Mouse (Mus musculus) embryo, embryonic 10.5 days (tissue): ENCODE results near the gene Pmpca.

Experiments
- DNase-seq: peaks from one replicate; pipeline ENCODE4 v3.0.0-alpha.2; 2015; ENCODE audit warnings: low spot score

The Pmpca gene

DNA sequence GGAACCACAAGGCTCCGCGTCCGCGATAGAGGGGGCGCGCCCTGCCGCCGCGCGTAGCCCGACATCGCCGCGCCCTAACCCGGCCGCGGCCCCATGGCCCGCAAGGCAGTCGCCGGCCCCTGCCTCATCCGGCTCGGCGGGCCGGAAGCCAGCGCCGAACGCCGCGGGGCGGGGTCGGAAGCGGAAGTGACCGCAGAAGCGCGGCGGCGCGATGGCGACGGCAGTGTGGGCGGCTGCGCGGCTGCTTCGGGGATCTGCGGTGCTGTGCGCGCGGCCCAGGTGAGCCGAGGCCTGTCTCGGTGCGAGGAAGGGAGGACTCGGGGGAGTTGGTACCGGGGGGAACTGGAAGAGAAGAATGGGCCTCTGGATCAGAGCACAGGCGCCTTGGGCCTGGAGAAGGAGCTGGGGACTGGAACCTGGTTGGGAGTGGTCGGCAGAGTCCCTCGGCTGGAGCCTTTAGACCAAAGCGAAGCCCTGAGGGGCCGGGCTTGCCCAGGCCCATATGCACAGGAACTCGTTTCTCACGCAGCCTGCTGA, at the start of gene Pmpca, which contains the start of gene Entr1:
Gene Pmpca (plus strand): TSS at position 186 of the 537 bp plus-strand sequence.
Gene Entr1 (minus strand): TSS at position 163 of the 537 bp plus-strand sequence.
- DNase-seq: peak; percentile 88

DNA sequence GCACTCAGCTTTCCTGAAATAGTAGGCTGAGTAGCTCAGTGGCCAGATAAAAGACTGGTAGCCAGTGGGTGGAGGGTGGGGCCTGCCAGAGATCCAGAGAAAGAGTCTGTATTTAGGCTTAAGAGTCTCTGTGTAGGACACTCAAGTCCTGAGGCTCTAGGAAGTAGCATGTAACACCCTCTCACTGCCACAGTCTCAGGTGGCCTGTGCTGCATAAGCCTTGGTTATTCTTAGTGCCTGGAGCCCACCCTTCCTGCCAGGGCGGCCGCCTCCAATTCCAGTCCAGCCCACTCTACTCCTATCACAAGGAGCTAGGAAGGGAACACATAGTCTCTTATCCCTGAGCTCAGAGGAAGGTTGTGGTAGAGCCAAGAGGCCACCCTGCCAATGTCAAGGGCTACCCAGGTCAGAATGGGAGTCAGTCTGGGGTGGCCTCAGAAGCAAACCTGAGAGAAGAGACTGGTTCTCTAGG, 47.6 kb upstream of the Pmpca start:
- no peak for DNase-seq

DNA sequence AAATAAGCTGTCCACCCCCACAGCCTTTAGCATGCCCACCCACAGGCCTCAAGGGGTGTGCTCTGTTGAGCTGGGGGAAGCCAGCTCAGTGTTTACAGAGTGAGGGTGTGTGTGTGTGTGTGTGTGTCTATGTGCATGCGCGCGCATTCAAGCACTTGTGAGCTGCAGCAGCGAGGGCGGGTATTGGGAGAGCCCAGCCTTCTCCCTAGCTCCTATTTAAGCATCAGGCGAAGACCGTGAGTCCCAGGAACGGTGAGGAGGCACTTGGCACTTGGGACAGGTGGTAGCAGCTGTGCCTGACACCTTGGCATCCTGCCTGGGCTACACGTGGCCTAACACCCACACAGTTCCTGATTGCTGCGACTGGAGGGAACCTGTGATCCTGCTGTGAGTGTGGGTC, 47.1 kb upstream of the Pmpca start:
- no peak for DNase-seq

DNA sequence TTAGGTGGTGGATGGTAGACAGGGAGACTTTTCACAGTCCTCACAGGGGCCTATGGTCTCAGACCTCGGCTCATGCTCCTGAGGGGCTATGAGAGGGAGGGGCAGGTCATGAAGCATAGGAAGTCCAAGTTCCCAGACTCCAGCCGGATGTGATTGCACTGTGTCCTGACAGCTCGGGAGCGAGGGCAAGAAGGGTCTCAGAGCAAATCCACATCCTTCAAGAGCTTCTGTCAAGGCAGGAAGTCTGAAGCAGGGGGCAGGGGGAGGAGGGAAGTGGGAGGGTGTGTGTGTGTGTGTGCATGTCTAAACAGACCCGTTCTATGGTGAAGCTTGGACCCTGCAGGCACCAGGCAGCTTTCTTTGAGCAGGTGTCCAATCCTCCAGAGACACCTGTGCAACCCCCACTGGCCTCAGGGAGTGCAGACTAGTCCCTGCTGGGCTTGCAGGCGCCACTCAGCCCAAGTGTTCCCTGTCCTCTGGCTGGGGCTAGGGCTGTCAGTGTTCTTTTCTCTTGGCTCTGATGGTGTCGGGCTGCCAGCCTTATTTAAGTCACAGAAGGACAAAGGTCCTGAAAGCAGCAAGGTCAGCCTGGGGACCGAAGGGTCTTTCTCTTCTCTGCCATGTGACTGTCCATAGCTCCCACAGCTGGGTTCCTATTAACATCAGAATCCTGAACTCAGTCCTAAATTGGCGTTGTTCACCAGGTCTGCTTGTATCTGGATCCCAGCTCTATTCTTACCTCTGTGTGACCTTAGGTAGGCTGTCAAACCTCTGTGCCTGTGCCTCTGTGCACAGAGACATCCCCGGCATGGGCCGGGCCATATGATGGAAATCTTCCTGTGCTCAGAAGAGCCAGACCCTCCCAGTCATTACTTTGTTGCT, 46.3 kb upstream of the Pmpca start:
- peak; percentile 15 for DNase-seq

DNA sequence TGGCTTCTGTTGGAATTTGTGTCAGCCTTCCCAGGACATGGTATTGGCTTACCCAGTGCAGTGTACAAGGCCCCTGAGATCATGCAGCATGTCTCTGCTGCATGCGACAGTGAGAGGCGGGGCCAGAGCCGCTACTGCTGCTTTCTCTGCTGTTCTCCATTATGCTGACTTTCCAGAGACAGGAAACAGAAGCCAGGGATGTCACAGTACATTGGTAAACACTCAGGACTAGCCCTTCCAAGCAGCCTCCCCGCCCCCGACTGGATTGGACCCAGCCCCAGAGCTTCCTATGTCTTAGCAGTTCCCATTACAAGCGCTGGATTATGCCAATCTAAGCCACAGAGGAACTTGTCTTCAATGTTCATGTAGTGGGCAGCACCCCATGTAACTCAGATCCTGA, 40.9 kb upstream of the Pmpca start:
- peak; percentile 14 for DNase-seq

DNA sequence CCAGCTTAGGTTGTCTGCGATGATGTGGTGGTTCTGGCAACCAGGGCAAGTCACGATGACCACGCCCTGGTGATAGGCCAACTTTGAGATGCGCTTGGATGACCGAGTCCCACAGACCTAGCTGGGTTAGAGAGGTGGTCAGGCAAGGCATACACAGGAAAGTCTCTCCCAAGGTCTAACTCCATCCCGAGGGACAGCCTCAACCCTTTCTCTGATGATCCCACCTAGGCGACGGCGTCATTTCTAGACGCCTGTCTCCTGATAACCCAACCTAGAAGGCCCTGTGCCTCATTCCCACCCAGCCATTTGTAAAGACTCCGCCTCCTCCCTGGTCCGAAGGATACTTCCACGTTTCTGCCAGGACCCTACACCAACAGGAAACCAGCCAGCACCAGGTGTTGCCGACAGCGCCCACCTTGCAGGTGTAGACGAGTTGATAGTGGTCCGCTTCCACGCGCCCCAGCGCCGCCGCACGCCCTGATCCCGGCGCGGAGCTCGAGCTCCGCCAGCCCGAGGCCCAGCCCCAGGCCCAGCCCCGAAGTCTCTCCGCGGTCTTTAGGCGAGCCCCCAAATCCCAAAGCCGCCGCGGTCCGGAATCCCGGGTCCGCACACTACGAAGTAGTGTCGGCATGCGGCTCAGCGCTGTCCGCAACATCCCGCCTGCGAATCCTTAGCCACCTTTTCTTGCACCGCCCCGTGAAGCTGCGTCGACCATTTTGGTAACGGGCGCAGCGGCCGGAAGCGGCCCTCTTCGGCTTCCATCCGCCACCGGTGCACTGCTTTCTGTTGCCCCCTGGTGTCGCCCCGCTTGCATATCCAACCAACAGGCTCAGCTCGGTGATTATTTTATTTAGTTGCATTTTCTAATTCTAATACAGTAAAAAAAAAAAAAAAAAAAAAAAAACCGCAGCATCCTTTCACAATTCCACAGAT, 37.5 kb upstream of the Pmpca start, which contains the start of gene Dnlz:
Gene Dnlz (minus strand): TSS at position 753 of the 933 bp plus-strand sequence.
- DNase-seq: peak; percentile 94

DNA sequence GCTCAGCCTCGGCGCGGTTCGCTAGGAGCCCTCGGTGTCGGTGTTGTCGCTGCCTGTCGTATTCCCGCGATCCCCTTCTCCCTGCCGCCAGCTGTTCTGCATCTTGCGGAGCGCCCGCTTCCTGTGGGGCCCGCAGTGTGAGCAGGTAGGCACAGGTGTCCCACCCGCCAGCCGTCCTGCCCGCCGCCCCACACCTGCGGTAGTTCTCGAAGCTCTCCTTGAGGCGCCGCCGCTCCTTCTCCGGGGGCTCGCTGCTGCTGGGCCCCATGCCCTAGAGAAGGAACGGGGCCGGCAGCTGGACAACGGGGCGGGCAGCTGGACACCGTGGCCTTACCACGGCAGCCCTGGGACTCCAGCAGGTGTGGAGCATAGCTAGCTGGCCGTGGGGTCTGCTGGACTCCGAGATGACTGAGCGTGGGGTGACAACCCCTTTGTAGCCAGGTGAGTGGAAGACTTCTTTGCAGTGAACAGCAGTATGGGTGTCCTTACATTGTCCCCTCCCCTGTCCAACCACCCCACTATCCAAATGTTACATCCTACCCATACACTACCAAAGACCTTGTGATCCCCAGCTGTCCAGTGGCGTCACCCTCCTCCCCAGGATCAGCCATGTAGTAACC, 36.7 kb upstream of the Pmpca start:
- no peak for DNase-seq

DNA sequence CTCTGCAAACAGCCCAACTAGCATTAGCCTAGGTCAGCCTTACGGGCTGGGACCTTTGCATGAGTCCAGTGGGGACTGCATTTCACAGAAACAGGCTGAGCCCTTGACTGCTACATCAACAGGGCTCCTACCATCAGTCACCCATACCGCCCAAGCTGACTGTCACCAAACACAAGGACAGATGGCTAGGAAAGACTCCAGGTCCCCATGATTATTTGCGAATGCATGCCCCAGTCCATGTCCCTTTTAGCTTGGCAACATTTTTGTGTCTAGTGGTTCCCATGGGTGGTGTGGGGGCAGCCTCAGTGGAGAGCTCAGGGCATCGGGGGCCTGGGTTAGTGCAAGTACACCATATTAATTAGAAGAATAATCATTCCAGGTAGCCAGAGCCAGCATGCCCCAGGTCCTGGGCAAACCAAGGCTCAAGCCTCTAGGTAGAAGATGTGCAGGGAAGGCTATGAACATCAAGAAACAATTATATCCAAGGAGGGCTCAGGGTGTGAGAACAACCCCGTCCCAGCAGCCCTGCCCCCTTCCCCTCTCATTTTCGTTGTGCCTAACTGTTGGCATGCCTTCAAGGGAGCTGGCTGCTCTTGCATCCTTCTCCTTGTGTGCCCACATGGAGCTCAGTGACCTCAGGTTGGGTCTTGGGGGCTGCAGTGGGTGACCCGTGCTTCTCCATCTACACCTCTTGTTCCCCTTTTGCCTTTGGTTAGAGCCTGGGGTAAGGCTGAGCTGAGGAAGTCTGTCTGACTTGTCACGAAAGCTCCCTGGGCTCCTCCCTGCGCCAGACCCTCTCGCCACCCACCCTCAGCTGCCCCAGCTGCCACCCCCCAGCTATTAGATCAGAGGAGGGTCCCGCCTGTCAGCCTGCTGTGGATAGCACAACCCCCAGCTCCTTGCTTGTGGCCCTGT, 35.8 kb upstream of the Pmpca start:
- DNase-seq: no peak

DNA sequence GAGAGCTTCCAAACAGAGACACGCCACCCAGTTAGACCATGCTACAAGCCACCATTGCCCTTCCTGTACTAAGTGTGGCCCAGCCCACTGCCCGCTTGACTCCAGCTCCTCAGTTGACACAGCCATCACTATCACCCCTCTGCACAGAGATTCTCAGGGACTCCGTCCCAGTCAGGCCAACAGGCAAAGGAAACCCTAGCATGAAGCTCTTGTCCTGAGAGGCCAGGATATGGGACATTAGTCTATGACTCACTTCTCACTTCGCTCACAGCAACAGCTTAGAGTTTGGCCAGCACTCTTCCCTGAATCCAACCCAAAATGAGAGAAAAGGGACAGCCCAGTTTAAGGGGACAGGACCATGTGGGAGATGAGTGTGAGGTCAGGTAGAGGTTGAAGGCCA, 34.7 kb upstream of the Pmpca start:
- DNase-seq: no peak

DNA sequence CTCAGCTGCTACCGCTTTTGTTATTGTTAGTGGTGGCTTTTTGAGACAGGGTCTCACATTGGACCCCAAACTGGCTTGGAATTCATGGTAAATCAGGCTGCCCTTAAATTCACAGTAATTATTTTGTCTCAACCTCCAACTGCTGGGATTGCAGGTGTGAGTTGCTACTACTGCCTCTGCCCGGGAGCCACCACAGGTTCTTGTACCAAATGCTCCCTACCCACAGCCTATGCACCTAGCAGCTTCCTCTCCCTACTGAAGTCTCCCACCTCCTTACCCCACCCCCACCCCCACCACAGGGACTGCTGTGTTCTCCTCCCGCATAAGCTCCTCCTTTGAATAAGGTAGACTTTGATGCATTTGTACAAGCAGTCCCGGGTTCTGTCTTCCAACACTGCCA, 32.9 kb upstream of the Pmpca start:
- DNase-seq: no peak

DNA sequence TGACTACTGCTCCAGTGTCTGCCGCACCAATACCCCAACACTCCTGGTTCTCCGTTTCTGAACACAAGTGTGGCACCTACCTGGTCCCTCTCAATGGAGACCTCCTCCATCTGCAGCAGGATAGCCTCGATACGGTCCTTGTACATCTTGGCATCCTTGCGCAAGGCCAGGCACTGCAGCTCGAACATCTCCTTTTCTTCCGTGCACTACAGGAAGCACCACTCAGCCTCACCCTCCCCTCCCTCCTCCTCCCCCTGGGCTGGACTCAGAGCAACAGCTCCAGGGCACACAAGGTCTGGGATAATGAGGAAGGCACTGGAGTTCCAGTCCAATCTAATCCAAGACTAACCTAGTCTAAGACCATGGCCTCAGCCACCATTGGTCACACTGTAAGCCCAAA, 32.5 kb upstream of the Pmpca start:
- DNase-seq: no peak

DNA sequence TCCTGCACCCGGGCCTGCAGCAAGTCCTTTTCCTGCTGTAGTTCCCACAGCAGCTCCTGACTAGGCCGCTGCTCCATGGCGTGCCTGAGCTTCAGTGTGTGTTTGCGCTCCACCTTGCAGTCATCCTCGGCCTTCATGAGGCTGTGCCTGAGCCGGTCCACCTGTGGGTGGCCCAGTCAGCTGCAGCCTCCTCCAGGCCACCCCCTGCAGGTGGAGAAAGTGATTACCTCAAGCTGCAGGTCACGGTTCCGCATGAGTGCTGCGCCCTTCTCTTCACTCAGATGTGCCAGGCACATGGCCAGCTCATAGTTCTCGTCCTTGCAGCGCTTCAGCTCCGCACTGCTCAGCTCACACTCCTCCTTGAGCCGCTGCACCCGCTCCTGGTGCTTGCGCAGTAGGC, 31.7 kb upstream of the Pmpca start:
- DNase-seq: no peak

DNA sequence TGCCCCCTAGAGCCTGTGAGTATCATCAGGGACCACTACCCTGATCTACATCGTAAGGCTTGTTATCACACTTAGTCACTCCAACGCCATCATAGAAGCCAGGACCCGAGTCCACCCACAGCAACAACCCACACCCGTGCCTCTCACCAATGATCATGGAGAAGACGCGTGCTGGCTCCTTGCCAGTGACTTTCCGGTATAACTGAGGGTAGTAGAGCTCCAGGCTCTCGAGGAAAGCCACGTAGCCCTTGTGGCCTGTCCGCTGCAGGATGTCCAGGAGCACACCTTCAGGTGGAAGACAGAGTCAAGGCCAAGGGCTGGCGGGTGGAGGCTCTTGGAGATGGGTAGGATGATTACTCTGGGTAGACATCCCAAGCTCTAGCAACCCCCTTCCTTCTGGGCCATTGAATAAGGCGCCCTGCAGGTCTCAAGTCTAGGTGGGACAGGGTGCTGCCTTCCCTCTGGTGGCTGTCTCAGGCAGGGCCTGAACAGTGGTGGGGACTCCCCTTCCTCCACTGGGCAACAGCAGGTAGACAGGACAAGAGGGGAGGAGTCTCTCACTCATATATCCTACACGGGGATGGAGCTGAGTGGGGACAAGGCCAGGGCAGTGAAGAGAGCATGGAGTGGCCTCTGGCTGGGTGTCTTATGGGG, 30.3 kb upstream of the Pmpca start:
- DNase-seq: no peak

DNA sequence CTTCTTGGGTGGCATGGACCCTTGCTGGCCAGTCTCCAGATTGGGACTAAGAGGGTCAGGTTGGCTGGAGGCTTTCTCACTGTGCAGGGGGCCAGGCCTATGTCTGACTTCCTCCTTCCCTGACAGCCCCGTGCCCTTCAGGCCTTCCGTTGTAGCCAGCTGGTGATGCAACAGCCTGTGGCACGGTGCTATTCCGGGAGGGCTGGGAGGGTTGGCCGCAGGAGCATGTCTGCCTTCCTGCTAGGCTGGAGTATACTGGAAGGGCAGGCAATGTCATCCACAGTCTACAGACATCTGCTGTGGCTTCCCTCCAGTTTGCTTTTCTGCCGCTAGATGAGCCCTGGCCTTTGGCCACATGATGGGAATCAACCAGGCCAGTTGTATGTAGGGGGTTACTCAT, 29.2 kb upstream of the Pmpca start:
- no peak for DNase-seq

DNA sequence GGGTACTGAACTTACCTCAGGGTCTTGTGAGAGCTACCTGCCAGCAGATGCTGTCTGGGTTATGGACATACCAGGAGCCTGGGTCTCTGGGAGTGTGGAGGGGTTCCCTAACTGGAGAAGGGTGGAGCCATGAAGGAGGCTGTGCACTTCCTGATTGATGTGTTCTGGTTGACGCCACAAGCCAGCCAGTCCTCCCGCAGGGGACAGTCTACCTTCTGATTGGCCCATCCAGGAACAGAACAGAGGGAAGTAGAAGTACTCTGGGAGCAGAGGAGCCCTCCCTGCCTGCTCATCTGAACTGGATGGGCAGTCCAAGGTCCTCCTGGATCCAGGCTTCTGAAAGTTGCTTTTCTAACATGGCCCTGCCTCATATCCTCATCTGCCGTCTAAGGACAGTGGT, 28.4 kb upstream of the Pmpca start, which contains the start of gene Card9:
Gene Card9 (minus strand): TSS at position 147 of the 400 bp plus-strand sequence.
- DNase-seq: no peak

DNA sequence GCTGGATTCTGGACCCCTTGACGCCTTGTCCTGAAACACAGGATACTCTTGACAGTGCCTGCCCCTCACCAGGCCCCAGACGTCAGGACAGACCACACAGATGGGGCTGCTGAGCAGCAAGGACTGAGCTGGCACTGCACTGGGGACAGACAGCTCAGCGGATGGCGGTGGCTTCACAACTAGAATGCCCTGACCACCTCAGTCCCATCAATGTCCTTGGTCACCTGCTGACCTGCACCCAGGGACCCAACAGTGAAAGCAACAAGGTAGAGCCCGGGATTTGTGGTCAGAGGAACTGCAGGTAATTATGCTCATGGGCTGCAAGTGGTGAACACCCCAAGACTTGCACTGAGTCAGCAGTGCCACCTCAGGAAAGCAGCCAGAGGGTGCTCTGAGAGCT, 26.1 kb upstream of the Pmpca start:
- DNase-seq: no peak

DNA sequence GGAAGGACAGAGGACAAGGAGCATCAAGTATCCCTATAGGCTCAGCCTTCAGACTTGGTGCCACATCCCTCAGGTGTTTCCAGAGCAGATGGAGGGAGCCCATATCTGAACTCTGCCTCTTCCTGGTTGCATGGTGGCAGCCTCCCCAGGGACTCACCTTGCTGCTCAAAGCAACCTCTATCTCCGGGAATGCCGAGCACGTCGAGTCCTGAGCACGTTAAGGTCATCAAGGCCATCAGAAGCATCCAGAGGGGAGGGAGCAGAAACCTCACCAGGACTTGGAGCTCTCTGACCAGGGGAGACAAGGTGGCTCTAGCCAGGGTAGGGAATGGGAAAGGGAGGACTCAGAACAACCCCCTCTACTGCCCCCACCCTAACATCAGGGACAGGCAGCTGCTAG, 25.7 kb upstream of the Pmpca start:
- DNase-seq: no peak

DNA sequence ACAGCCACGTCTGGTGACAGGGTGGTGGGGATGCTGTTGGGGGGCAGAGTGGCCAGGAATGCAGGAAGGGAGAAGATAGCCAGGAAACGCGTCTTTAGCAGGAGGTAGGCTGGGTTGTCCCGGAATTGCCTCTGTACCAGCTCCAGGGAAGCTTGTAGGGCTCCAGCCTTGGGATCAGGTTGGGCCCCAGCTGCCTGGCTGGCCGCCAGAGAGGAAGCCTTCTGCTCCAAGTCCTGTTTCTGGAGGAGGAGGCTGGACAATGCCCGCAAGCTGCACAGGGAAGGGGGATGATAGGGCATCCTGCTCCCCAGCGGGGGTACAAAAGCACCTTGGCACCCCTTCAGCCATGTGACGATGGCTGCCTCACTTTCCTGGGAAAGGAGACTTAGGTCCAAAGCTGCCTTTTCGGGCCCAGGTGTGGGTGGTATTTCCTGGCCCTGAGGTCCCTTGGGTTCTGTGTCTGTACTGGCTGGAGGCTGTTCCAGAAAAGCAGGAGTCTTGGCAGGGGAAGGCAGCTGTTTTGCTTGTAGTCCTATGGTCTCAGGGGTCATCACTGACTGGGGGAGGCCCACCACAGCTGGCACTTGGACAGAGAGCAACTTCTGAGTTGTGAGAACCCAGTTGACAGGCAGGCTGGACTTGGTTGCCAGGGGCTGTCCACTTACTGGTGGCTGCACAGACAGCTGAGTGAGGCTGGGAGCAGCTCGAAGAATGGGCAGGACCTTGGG, 24.2 kb upstream of the Pmpca start:
- DNase-seq: no peak

DNA sequence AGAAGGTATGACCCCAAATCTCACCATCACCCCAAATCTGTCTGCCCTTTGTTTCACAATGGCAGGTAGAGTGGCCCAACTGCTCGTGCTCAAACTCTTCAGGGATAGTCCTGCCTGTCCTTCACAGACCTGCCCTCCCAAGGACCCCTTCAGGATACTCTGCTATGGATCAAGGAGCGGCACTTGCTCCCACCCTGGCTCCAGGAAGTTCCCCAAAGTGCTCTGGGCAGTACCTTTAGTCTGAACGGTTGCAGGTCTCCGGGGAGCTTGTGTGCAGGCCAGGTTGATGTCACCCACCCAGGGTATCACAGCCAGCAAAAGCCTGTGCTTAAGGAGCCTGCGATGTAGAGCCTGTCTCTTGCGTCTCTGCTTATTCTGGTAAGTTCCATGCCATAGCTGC, 21.2 kb upstream of the Pmpca start:
- DNase-seq: no peak

DNA sequence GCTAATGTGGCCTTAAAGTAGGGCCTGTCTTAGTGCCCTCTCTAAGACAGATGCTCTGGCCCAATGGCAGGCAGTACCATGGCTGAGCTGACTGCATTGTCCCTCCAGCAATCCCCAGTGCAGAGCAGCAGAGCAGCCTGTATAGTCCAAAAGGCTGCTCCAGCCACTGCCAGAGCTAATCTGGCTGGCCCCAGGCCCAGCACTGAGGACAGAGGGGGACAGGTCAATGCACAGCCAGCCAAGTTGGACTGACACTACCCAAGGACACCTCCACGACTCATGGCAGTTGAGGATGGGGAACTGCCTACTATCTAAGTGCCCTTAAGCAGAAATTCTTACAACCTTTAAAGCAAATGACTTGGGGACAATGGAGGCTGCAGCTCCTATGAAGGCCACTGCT, 20.6 kb upstream of the Pmpca start:
- no peak for DNase-seq
